Mouse (Mus musculus) hematopoietic multipotent progenitor cell, adult 10-12 weeks (in vitro differentiated cells): ENCODE data around the gene Vta1. TPM values are rescaled to one million over a fixed set of nuclear protein-coding genes. Genes with fewer than 3 reads are reported as not detected.

Experiments
- polyA plus RNA-seq: library from polyadenylated mRNA; stranded (reverse); fragments of >175 nt; gene quantifications from 2 replicates; pipeline ENCODE4 v1.2.3, GENCODE M21; 2012; ENCODE audit warnings: low replicate concordance

Vta1 gene
- polyA plus RNA-seq, result 6.2 and 12.9 TPM in 2 replicates

GRCm38 (mm10) chr10:14705072-14706066 is at the start of gene Vta1, which contains the start of gene Nmbr:
Gene Vta1, minus strand, starts transcription at chr10:14705560.
Gene Nmbr, plus strand, starts transcription at chr10:14705591.

GRCm38 (mm10) chr10:14718114-14718513 is 12.8 kb upstream of the Vta1 start, which contains the start of gene Gje1:
Gene Gje1, minus strand, starts transcription at chr10:14718214.

Other genes starting within 250 kb of the Vta1 start
- 0.29 and 1.4 TPM in 2 replicates for gene Adgrg6, start 159.9 kb downstream of the Vta1 start, polyA plus RNA-seq
- not detected in 2 replicates for gene Nmbr, start within 50 bp of the Vta1 start, polyA plus RNA-seq
- gene Gje1, start 12.7 kb upstream of the Vta1 start, polyA plus RNA-seq, result not detected in 2 replicates